Mouse (Mus musculus) bone marrow macrophage, adult 2 months (primary cell): ENCODE results near the gene Col5a1.

Experiments
- CTCF ChIP-seq: IDR thresholded peaks from 2 replicates; pipeline ENCODE4 v1.5.1; 2012; ENCODE audit warnings: low read depth, mild to moderate bottlenecking, low read length, moderate library complexity
- POLR2A ChIP-seq: IDR thresholded peaks from 2 replicates; pipeline ENCODE4 v1.6.1; 2012; ENCODE audit warnings: mild to moderate bottlenecking, low read depth, low read length, borderline replicate concordance

GRCm38 (mm10) chr2:27886608-27887460 lies 609 bp downstream of the Col5a1 start:
- TF ChIP-seq CTCF (no peak), POLR2A (no peak)
